Mouse (Mus musculus): ENCODE measurements around the gene Adcy5.

GRCm38 (mm10) chr16:35315496-35315895 lies 160.8 kb downstream of the Adcy5 start:
- TF ChIP-seq POLR2A (IDR thresholded peaks at IDR 0.05; ENCODE audit: insufficient read depth, low read depth, low read length), result no peak
- no peak for TF ChIP-seq CTCF (IDR thresholded peaks at IDR 0.05)
- no peak for TF ChIP-seq EP300 (IDR thresholded peaks at IDR 0.05; ENCODE audit: insufficient read depth, low read depth, low read length)
